21 mouse cellular contexts compared by ENCODE assay signal in genomic region chr1:40265301-40265835, GRCm38 (mm10). TPM values are rescaled to one million over a fixed set of nuclear protein-coding genes. Genes with fewer than 3 reads are reported as not detected.
DNase-seq lines count a peak whose midpoint lies in the region; ATAC-seq and TF ChIP-seq lines count a peak whose summit lies in the region.
"Had no signal": no experiment of that assay in that cellular context is flagged by ENCODE, and none has a peak within 500 bp of the region (broad histone marks: within the 10 kb centered on the region; RNA-seq: fewer than 3 reads in every experiment).

No protein-coding gene starts in this region.

- no peak for TF ChIP-seq POLR2A in heart, adult 2 months (IDR thresholded peaks at IDR 0.05; ENCODE audit: insufficient read depth, low read depth, low read length)
- TF ChIP-seq POLR2A in lung, adult 2 months (IDR thresholded peaks at IDR 0.05; ENCODE audit: borderline replicate concordance, extremely low read depth, low read depth, low read length), result no peak
- no peak for TF ChIP-seq POLR2A in embryonic fibroblast, embryonic 13.5 days (IDR thresholded peaks at IDR 0.05; ENCODE audit: low read depth, low read length)

- ATAC-seq in lung, embryonic 14.5 days (ENCODE audit: insufficient read depth), result no peak
- ATAC-seq in megakaryocyte, adult 5-6 weeks (ENCODE audit: poor library complexity, severe bottlenecking), result no peak
- ATAC-seq: CD4-positive, CD25-positive, alpha-beta regulatory T cell, adult 4 months; Patski had no signal

- H3K27ac ChIP-seq in heart, adult 2 months, result peak overlapping the region; percentile 89
- no peak overlapping the region for H3K27ac ChIP-seq in lung, embryonic 14.5 days (ENCODE audit: low read depth)
- H3K27ac ChIP-seq in embryonic fibroblast, embryonic 13.5 days (ENCODE audit: insufficient read depth, low read length), result peak overlapping the region; percentile 48; the same call in 1 of the 2 replicates
- H3K27ac ChIP-seq: forebrain, embryonic 13.5 days; hindbrain, embryonic 12.5 days had no signal

- no peak overlapping the region for H3K9ac ChIP-seq in heart, adult 2 months (ENCODE audit: low read depth, low read length)
- H3K9ac ChIP-seq in lung, embryonic 14.5 days, result no peak overlapping the region
- H3K9ac ChIP-seq: forebrain, embryonic 13.5 days; hindbrain, embryonic 12.5 days had no signal

- intact Hi-C loops in heart, adult 2 months (cut with DNase I), result loop anchor here (5.0 kb wide), 2 partner anchors 38 to 148 kb away; partner anchors contain the start of gene Il1r1
- intact Hi-C loops in heart, postnatal 36 days (cut with DNase I), result no loop called here

- H3K9me3 ChIP-seq in lung, embryonic 14.5 days (ENCODE audit: low read depth, low read length), result no peaks in the 10 kb centered on the region
- H3K9me3 ChIP-seq: forebrain, embryonic 13.5 days; hindbrain, embryonic 12.5 days had no signal

- H3K4me1 ChIP-seq in heart, adult 2 months (ENCODE audit: control insufficient read depth, insufficient read depth, low read length), result peaks cover 16% of the 10 kb centered on the region
- H3K4me1 ChIP-seq in lung, embryonic 14.5 days (ENCODE audit: insufficient read depth), result peaks cover 15% of the 10 kb centered on the region; the same call in 1 of the 2 replicates
- H3K4me1 ChIP-seq in lung, adult 2 months (ENCODE audit: control insufficient read depth, insufficient read depth, low read length), result peaks cover 15% of the 10 kb centered on the region
- H3K4me1 ChIP-seq in embryonic fibroblast, embryonic 13.5 days (ENCODE audit: control insufficient read depth, insufficient read depth, low read length), result peaks cover 8% of the 10 kb centered on the region; the same call in 1 of the 2 replicates

- TF ChIP-seq CTCF in heart, adult 2 months (IDR thresholded peaks at IDR 0.05), result no peak
- no peak for TF ChIP-seq CTCF in lung, embryonic 14.5 days (IDR thresholded peaks at IDR 0.05; ENCODE audit: low read depth)
- TF ChIP-seq CTCF in lung, adult 2 months (IDR thresholded peaks at IDR 0.05; ENCODE audit: insufficient read depth, low read length), result no peak
- TF ChIP-seq CTCF in embryonic fibroblast, embryonic 13.5 days (IDR thresholded peaks at IDR 0.05; ENCODE audit: borderline replicate concordance, insufficient read depth, low read length), result no peak

- no peaks in the 10 kb centered on the region; the same call in 1 of the 2 replicates for H3K36me3 ChIP-seq in heart, adult 2 months (ENCODE audit: control insufficient read depth, insufficient read depth, low read length)
- no peaks in the 10 kb centered on the region for H3K36me3 ChIP-seq in lung, embryonic 14.5 days (ENCODE audit: insufficient read depth)
- H3K36me3 ChIP-seq: hindbrain, embryonic 12.5 days had no signal

- no peak overlapping the region for H3K4me2 ChIP-seq in lung, embryonic 14.5 days

- H3K79me2 ChIP-seq in heart, adult 2 months (replicated peaks; ENCODE audit: control insufficient read depth, insufficient read depth, low read length), result no peaks in the 10 kb centered on the region

- WGBS in heart, adult 2 months, result 45% methylated on average over 6 of the region's 6 CpGs
- whole genome bisulfite sequencing in lung, embryonic 14.5 days, result 61% methylated on average over 6 of the region's 6 CpGs
- 28% methylated on average over 6 of the region's 6 CpGs for WGBS in lung, adult 2 months

- H3K4me3 ChIP-seq in heart, adult 2 months, result no peak overlapping the region
- no peak overlapping the region for H3K4me3 ChIP-seq in lung, embryonic 14.5 days (ENCODE audit: low read depth, low read length)
- H3K4me3 ChIP-seq in lung, adult 2 months (replicated peaks; ENCODE audit: extremely low read depth, low read depth, low read length), result no peak overlapping the region
- no peak overlapping the region for H3K4me3 ChIP-seq in embryonic fibroblast, embryonic 13.5 days (ENCODE audit: insufficient read depth, low read length)
- H3K4me3 ChIP-seq: erythroblast, embryonic 14.5 days had no signal

- H3K27me3 ChIP-seq in heart, adult 2 months (ENCODE audit: control insufficient read depth, insufficient read depth, low read length), result no peaks in the 10 kb centered on the region
- no peaks in the 10 kb centered on the region for H3K27me3 ChIP-seq in lung, embryonic 14.5 days (ENCODE audit: insufficient read depth, low read length)
- H3K27me3 ChIP-seq: forebrain, embryonic 13.5 days; Patski had no signal

- no peak for TF ChIP-seq EP300 in heart, adult 2 months (IDR thresholded peaks at IDR 0.05; ENCODE audit: insufficient read depth, low read depth, low read length)

- peak; percentile 10 for DNase-seq in adrenal gland, adult 2 months
- no peak for DNase-seq in adrenal gland, adult 18-20 months (ENCODE audit: low spot score in 2 of 2)
- DNase-seq in heart, adult 2 months, result no peak
- DNase-seq in heart, postnatal 36 days, result no peak
- DNase-seq in lung, embryonic 14.5 days, result peak; percentile 28
- DNase-seq in lung, adult 2 months, result no peak
- DNase-seq: cerebellum, adult 11-12 months; cerebellum, postnatal 36 days; gastrocnemius, postnatal 10 days; kidney, adult 18-20 months; kidney, postnatal 14 days; lung, postnatal 4 days; right cerebral cortex, postnatal 4 days; thymus, postnatal 25 days had no signal

RNA-seq across cellular contexts. Expression of gene Il1r1, which starts 40.5 kb away (rescaled TPM):
- total RNA-seq in adrenal gland, adult 2 months (2021), result 1 to 10 TPM; 3.3 to 3.7 TPM
- 1.0 and 1.5 TPM in 2 replicates for polyA plus RNA-seq in adrenal gland, adult 2 months (2012; rRNA removed)
- 1 to 10 TPM; 3.6 to 4.3 TPM for total RNA-seq in adrenal gland, adult 18-20 months (2021)
- total RNA-seq in heart, adult 2 months (2021), result 1 to 10 TPM; 5.5 to 6.1 TPM
- polyA plus RNA-seq in heart, adult 2 months (2012; rRNA removed), result 4.8 and 6.1 TPM in 2 replicates
- total RNA-seq in heart, postnatal 36 days (2021), result 1 to 10 TPM; 5.3 to 6.4 TPM
- 8.3 and 9.5 TPM in 2 replicates for polyA plus RNA-seq in lung, embryonic 14.5 days (2014; fragmentation: Nextera tagmentation; extraction: Ambion mirVana)
- polyA plus RNA-seq in lung, adult 2 months (2012; rRNA removed), result 9.2 and 14.1 TPM in 2 replicates
- 45.8 and 72.2 TPM in 2 replicates for polyA plus RNA-seq in embryonic fibroblast, embryonic 13.5 days (2011; ENCODE audit: insufficient read length, low read depth, missing spikeins)
- 0.67 and 0.68 TPM in 2 replicates for total RNA-seq in megakaryocyte, adult 5-6 weeks (2015)
- 0.29 and 1.5 TPM in 2 replicates for total RNA-seq in megakaryocyte, adult 5-6 weeks (2017)
- polyA plus RNA-seq: CD4-positive, CD25-positive, alpha-beta regulatory T cell, adult 4 months had no signal

RNA-seq across cellular contexts. Expression of gene Il1rl2, which starts 59.0 kb away (rescaled TPM):
- total RNA-seq in adrenal gland, adult 2 months (2021), result 1 to 10 TPM in 1 of 2 experiments, under 1 TPM in 1; 0.86 to 2.6 TPM
- 0.29 and 0.35 TPM in 2 replicates for polyA plus RNA-seq in adrenal gland, adult 2 months (2012; rRNA removed)
- 1 to 10 TPM; 1.0 to 1.3 TPM for total RNA-seq in adrenal gland, adult 18-20 months (2021)
- 1 to 10 TPM in 1 of 2 experiments, under 1 TPM in 1; 0.84 to 1.1 TPM for total RNA-seq in heart, adult 2 months (2021)
- 1.5 and 2.3 TPM in 2 replicates for polyA plus RNA-seq in heart, adult 2 months (2012; rRNA removed)
- 1 to 10 TPM; 1.8 to 2.4 TPM for total RNA-seq in heart, postnatal 36 days (2021)
- polyA plus RNA-seq in lung, embryonic 14.5 days (2014; fragmentation: Nextera tagmentation; extraction: Ambion mirVana), result 7.7 and 7.9 TPM in 2 replicates
- polyA plus RNA-seq in lung, adult 2 months (2012; rRNA removed), result 4.4 and 8.4 TPM in 2 replicates
- 32.5 and 48.1 TPM in 2 replicates for polyA plus RNA-seq in embryonic fibroblast, embryonic 13.5 days (2011; ENCODE audit: insufficient read length, low read depth, missing spikeins)
- 4.0 and 6.2 TPM in 2 replicates for total RNA-seq in megakaryocyte, adult 5-6 weeks (2015)
- total RNA-seq in megakaryocyte, adult 5-6 weeks (2017), result 4.2 and 5.3 TPM in 2 replicates
- polyA plus RNA-seq: erythroblast, embryonic 14.5 days; Patski had no signal

Comparison
In these comparisons a context has a peak if more than half of its experiments do, and no peak if none do; other contexts are left out.
1. DNase-seq: peak in adrenal gland, adult 2 months (single experiment) and lung, embryonic 14.5 days (single experiment); none in adrenal gland, adult 18-20 months (0 of 2), heart, adult 2 months (0 of 2), heart, postnatal 36 days (0 of 2) and lung, adult 2 months (single experiment).